Mouse (Mus musculus): Measurements from ENCODE around the gene Suv39h1. TPM values are rescaled to one million over a fixed set of nuclear protein-coding genes. Genes with fewer than 3 reads are reported as not detected.
A peak's percentile ranks its signal among the peaks of the same experiment; 100 is the strongest.
"Not testable (repeated sequence)": the region's sequence is repeated elsewhere in the genome, so short reads cannot be mapped to it uniquely, and the experiment has no call there.

Gene Suv39h1
- polyA plus RNA-seq, 1 experiment = 8.4 TPM

- no peaks in the 10 kb centered on the region for H3K36me3 ChIP-seq (ENCODE audit: control insufficient read depth, insufficient read depth, low read length)
- TF ChIP-seq CTCF (conservative IDR thresholded peaks at IDR 0.05; ENCODE audit: insufficient read depth, insufficient read length, low read depth, low read length) (no peak), POLR2A (IDR thresholded peaks at IDR 0.05; ENCODE audit: low read depth, low read length) (no peak)
- DNase-seq = no peak
- 94% methylated on average over 7 of the region's 8 CpGs for WGBS
- no peaks in the 10 kb centered on the region for H3K4me1 ChIP-seq (ENCODE audit: control insufficient read depth, insufficient read depth, low read length)
- no peaks in the 10 kb centered on the region for H3K27me3 ChIP-seq (replicated peaks; ENCODE audit: control insufficient read depth, insufficient read depth, low read length)
- H3K4me3 ChIP-seq (ENCODE audit: insufficient read depth, low read depth, low read length) = no peak overlapping the region
- H3K27ac ChIP-seq (ENCODE audit: insufficient read depth, low read depth, low read length) = no peak overlapping the region
Observed at GRCm38 (mm10) chrX:8085611-8086010, 11.1 kb upstream of the Suv39h1 start.

GRCm38 (mm10) chrX:8084771-8085259, 10.3 kb upstream of the Suv39h1 start:
- Histone ChIP-seq H3K4me3 (ENCODE audit: insufficient read depth, low read depth, low read length) (no peak overlapping the region), H3K27me3 (replicated peaks; ENCODE audit: control insufficient read depth, insufficient read depth, low read length) (no peaks in the 10 kb centered on the region), H3K36me3 (ENCODE audit: control insufficient read depth, insufficient read depth, low read length) (no peaks in the 10 kb centered on the region), H3K4me1 (ENCODE audit: control insufficient read depth, insufficient read depth, low read length) (no peaks in the 10 kb centered on the region), H3K27ac (ENCODE audit: insufficient read depth, low read depth, low read length) (no peak overlapping the region)
- 84% methylated on average over 6 of the region's 6 CpGs for WGBS
- no peak for TF ChIP-seq CTCF (conservative IDR thresholded peaks at IDR 0.05; ENCODE audit: insufficient read depth, insufficient read length, low read depth, low read length)
- no peak for TF ChIP-seq POLR2A (IDR thresholded peaks at IDR 0.05; ENCODE audit: low read depth, low read length)
- DNase-seq = no peak

DNA sequence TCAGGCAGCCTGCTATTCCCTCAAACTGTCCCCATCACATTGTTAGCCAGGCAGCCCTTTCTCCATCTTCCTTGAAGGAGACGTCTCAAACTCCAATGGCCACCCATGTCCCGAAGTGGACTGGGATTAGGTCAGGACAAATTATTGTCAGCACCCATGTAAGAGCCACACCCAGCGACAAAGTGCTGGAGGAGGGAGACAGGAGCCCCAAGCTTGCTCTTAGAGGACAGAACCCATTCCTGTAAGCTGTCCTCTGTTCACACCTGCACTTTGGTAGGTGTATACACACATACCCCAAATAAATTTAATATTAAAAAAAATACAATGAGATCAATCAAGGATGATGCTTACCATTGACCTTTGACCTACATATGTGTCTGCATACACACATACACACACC, 544 bp upstream of the Suv39h1 start:
- peaks cover 3% of the 10 kb centered on the region; the same call in 1 of the 2 replicates for H3K4me1 ChIP-seq (ENCODE audit: control insufficient read depth, insufficient read depth, low read length)
- TF ChIP-seq CTCF (conservative IDR thresholded peaks at IDR 0.05; ENCODE audit: insufficient read depth, insufficient read length, low read depth, low read length) (no peak), POLR2A (IDR thresholded peaks at IDR 0.05; ENCODE audit: low read depth, low read length) (no peak)
- H3K27me3 ChIP-seq (replicated peaks; ENCODE audit: control insufficient read depth, insufficient read depth, low read length) = no peaks in the 10 kb centered on the region
- DNase-seq = no peak
- whole genome bisulfite sequencing = 19% methylated on average over 3 of the region's 3 CpGs
- peak overlapping the region; percentile 56 for H3K4me3 ChIP-seq (ENCODE audit: insufficient read depth, low read depth, low read length)
- peak overlapping the region; percentile 53; the same call in 1 of the 2 replicates for H3K27ac ChIP-seq (ENCODE audit: insufficient read depth, low read depth, low read length)
- no peaks in the 10 kb centered on the region for H3K36me3 ChIP-seq (ENCODE audit: control insufficient read depth, insufficient read depth, low read length)

DNA sequence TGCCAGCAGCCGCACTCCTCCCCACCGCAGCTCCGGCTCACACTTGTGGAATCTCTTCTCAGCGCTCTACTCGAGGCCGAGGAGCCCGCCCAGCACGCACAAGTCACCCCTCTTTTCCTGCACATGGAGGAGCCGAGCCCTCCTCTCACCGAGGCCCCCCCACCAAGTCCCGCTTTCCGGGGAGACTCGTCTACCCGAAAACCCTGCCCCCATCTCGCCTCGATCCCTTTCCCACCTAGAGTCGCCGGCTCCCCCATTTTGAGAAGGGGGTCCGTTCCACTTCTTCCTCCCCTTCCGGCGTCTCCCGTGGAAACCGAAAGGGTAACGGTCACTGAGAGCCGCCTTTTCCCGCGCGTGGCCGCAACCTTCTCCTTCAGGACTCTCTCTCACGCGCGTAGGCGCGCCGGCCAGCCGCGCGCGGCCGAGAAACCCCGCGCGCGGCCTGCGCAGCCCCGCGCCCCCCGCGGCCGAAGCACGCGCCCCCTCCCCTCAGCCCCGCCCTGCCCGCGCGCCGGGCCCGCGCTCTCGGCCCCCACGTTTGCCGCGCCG, 605 bp downstream of the Suv39h1 start:
- no peak for DNase-seq
- 2% methylated on average over 62 of the region's 64 CpGs for WGBS
- TF ChIP-seq POLR2A (IDR thresholded peaks at IDR 0.05; ENCODE audit: low read depth, low read length) (no peak), CTCF (conservative IDR thresholded peaks at IDR 0.05; ENCODE audit: insufficient read depth, insufficient read length, low read depth, low read length) (no peak)
- Histone ChIP-seq H3K27ac (ENCODE audit: insufficient read depth, low read depth, low read length) (no peak overlapping the region; the same call in 1 of the 2 replicates), H3K4me3 (ENCODE audit: insufficient read depth, low read depth, low read length) (peak overlapping the region; percentile 68), H3K4me1 (ENCODE audit: control insufficient read depth, insufficient read depth, low read length) (peaks cover 3% of the 10 kb centered on the region; the same call in 1 of the 2 replicates), H3K27me3 (replicated peaks; ENCODE audit: control insufficient read depth, insufficient read depth, low read length) (no peaks in the 10 kb centered on the region), H3K36me3 (ENCODE audit: control insufficient read depth, insufficient read depth, low read length) (no peaks in the 10 kb centered on the region)

DNA sequence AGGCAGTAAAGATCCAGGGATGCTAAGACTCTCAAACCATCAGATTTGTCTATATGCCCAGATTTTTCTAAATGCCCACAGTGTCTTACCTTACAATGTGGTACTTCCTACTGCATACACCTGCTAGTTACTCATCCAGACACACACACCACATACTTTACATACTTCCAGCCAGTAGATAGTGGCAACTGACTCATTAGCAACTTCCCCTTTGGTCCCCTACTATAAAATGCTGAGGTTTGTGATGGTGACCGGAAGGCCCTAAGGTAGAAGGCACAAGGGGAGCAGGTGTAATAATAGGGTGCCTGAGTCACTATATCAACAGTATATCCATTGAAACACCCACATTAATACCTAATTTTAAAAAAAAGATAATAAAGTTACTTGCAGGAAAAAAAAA, 5.4 kb downstream of the Suv39h1 start:
- H3K4me1 ChIP-seq (ENCODE audit: control insufficient read depth, insufficient read depth, low read length) = no peaks in the 10 kb centered on the region
- no peak for TF ChIP-seq CTCF (conservative IDR thresholded peaks at IDR 0.05; ENCODE audit: insufficient read depth, insufficient read length, low read depth, low read length)
- no peak for TF ChIP-seq POLR2A (IDR thresholded peaks at IDR 0.05; ENCODE audit: low read depth, low read length)
- WGBS = 100% methylated on average over 1 of the region's 1 CpGs
- no peak overlapping the region for H3K27ac ChIP-seq (ENCODE audit: insufficient read depth, low read depth, low read length)
- H3K27me3 ChIP-seq (replicated peaks; ENCODE audit: control insufficient read depth, insufficient read depth, low read length) = no peaks in the 10 kb centered on the region
- H3K4me3 ChIP-seq (ENCODE audit: insufficient read depth, low read depth, low read length) = no peak overlapping the region
- no peak for DNase-seq
- H3K36me3 ChIP-seq (ENCODE audit: control insufficient read depth, insufficient read depth, low read length) = no peaks in the 10 kb centered on the region

DNA sequence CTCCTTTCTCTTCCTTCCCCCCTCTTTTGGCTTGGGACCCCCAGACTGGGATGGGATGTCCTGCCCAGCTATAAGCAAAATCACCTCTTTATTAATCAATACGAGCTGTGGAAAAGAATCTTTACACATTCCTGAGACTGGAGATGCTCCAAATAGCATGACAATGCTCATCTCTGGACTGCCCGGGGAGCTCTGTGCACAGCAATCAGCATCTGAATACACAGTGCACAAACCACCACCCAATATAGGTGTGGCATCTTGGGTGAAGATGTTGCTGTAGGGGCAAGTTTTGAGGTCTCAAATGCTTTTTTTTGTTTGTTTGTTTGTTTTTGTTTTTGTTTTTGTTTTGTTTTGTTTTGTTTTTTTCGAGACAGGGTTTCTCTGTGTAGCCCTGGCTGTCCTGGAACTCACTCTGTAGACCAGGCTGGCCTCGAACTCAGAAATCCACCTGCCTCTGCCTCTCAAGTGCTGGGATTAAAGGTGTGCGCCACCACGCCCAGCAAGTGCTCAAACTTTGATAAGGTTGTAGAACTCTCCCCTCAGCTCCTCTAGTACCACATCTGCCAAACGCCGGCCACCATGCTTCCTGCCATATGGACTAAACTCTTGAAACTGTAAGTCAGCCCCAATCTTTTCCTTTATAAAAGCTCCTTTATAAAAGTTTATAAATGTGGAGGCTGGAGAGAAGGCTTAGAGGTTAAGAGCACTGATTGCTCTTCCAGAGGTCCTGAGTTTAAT, 23.3 kb downstream of the Suv39h1 start:
- not testable (repeated sequence) for H3K36me3 ChIP-seq (ENCODE audit: control insufficient read depth, insufficient read depth, low read length); H3K27ac ChIP-seq (ENCODE audit: insufficient read depth, low read depth, low read length); DNase-seq; H3K4me3 ChIP-seq (ENCODE audit: insufficient read depth, low read depth, low read length); H3K27me3 ChIP-seq (replicated peaks; ENCODE audit: control insufficient read depth, insufficient read depth, low read length); H3K4me1 ChIP-seq (ENCODE audit: control insufficient read depth, insufficient read depth, low read length)
- 84% methylated on average over 8 of the region's 8 CpGs for WGBS

GRCm38 (mm10) chrX:8033009-8033408, 41.6 kb downstream of the Suv39h1 start:
- TF ChIP-seq POLR2A (IDR thresholded peaks at IDR 0.05; ENCODE audit: low read depth, low read length) (no peak), CTCF (conservative IDR thresholded peaks at IDR 0.05; ENCODE audit: insufficient read depth, insufficient read length, low read depth, low read length) (0 out of 2 replicates have a peak, but pooled peaks have one; percentile 14)
- DNase-seq = no peak

More at GRCm38 (mm10) chrX:8033009-8033408, 41.6 kb downstream of the Suv39h1 start:
- Histone ChIP-seq H3K36me3 (ENCODE audit: control insufficient read depth, insufficient read depth, low read length) (no peaks in the 10 kb centered on the region), H3K27ac (ENCODE audit: insufficient read depth, low read depth, low read length) (no peak overlapping the region), H3K27me3 (replicated peaks; ENCODE audit: control insufficient read depth, insufficient read depth, low read length) (no peaks in the 10 kb centered on the region), H3K4me1 (ENCODE audit: control insufficient read depth, insufficient read depth, low read length) (no peaks in the 10 kb centered on the region), H3K4me3 (ENCODE audit: insufficient read depth, low read depth, low read length) (no peak overlapping the region)
- WGBS = 33% methylated on average over 1 of the region's 1 CpGs
